Mouse (Mus musculus): ENCODE results near the gene Gp1bb.

Gene Gp1bb

DNA sequence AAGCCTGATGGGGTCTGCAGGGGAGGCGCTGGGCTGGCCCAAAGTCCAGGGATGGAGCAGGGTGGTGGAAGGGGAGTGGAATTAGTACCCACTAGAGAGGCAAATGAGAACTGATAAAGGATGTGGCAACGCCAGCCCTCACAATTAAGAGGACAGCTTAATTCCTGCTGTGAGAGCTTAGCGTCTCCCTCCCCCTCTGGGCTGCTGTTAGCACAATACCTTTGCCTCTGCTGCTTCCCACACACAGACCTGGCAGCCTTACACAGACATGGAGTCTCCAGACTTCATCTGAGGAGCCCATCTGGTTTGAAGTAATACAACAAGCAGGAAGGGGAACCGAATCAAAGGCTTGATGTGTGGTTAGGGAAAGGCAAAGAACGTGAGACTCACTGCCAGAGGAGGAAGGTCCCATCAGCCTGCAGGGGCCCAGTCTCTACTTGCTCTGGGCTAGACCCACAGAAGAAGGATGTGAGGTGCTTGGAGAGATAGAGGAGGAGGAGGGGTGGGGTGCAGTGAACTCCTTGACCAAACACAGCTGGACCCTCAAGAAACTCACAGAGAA, 44.5 kb downstream of the Gp1bb start:
- no peak for DNase-seq

DNA sequence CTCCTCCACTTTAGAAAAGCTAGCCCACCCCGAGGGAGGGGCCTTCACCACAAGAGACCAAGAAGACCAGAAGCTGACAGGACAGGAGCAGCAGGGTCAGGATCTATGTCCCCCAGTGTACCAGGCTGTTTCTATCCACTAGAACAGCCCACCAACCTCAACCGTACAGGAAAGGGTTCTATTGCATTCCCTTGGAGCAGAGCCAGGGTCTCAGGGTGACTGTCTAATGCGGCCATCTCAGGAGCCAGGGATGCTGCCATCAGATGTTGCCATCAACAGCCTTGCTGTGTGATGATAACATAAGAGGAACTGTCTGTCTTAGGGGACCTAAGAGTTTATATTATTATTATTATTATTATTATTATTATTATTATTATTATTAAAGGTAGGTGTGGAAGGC, 45.1 kb downstream of the Gp1bb start:
- DNase-seq, result no peak

DNA sequence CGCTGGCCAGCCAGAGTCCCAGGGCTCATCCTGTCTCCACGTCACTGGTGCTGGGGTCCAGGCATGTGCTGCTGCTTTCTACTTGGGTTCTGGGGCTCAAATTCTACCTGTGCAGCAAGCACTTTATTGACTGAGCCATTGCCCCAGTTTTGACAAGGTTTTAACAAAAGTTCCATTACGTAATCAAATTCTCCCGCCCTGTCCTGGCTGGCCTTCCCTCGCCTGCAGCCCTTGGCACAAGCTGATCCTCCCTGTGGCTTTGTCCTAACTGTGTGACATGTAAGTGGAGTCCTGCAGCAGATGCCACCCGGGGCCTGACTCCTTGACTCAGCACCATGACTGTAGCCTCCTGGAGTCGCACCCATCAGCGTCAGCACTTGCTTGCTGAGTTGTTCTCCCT, 48.0 kb downstream of the Gp1bb start:
- peak in 1 of 2 experiments; percentile 46 for DNase-seq
